Mouse (Mus musculus) ovary, postnatal 36 days (tissue): Measurements from ENCODE around the gene Dock9.

Experiments
- DNase-seq: peaks from one replicate; pipeline ENCODE4 v3.0.0; 2022; ENCODE audit warnings: low spot score, mixed read lengths

Dock9 gene

GRCm38 (mm10) chr14:121797457-121798410, at the start of gene Dock9:
TSS of gene Dock9 (minus strand) at chr14:121797837.
- DNase-seq = peak; percentile 94

GRCm38 (mm10) chr14:121844486-121844885, 46.8 kb upstream of the Dock9 start:
- no peak for DNase-seq

GRCm38 (mm10) chr14:121840217-121840616, 42.6 kb upstream of the Dock9 start:
- DNase-seq = no peak

GRCm38 (mm10) chr14:121838161-121838560, 40.5 kb upstream of the Dock9 start:
- no peak for DNase-seq

- no peak for DNase-seq
These were observed 35.4 kb upstream of the Dock9 start for GRCm38 (mm10) chr14:121833001-121833520.

GRCm38 (mm10) chr14:121829816-121830442, 32.3 kb upstream of the Dock9 start:
- DNase-seq = no peak

- no peak for DNase-seq
These were observed 29.5 kb upstream of the Dock9 start for GRCm38 (mm10) chr14:121827091-121827490.

- no peak for DNase-seq
These were observed 28.1 kb upstream of the Dock9 start for GRCm38 (mm10) chr14:121825521-121826445.

GRCm38 (mm10) chr14:121824322-121825103, 26.9 kb upstream of the Dock9 start:
- peak; percentile 56 for DNase-seq

- DNase-seq = no peak
These were observed 25.4 kb upstream of the Dock9 start for GRCm38 (mm10) chr14:121822997-121823396.

GRCm38 (mm10) chr14:121822506-121822905, 24.9 kb upstream of the Dock9 start:
- no peak for DNase-seq

- DNase-seq = no peak
These were observed 9.2 kb upstream of the Dock9 start for GRCm38 (mm10) chr14:121806791-121807190.

- no peak for DNase-seq
These were observed 8.7 kb upstream of the Dock9 start for GRCm38 (mm10) chr14:121806316-121806715.

- no peak for DNase-seq
These were observed 6.8 kb upstream of the Dock9 start for GRCm38 (mm10) chr14:121804461-121804860.

GRCm38 (mm10) chr14:121800962-121801361, 3.3 kb upstream of the Dock9 start:
- peak; percentile 32 for DNase-seq

- DNase-seq = no peak
These were observed 1.5 kb upstream of the Dock9 start for GRCm38 (mm10) chr14:121799112-121799511.

GRCm38 (mm10) chr14:121798411-121798799, 768 bp upstream of the Dock9 start:
- DNase-seq = peak; percentile 89

GRCm38 (mm10) chr14:121796571-121797456, 823 bp downstream of the Dock9 start:
- DNase-seq = peak; percentile 36

- DNase-seq = no peak
These were observed 2.1 kb downstream of the Dock9 start for GRCm38 (mm10) chr14:121795536-121795935.

- no peak for DNase-seq
These were observed 4.0 kb downstream of the Dock9 start for GRCm38 (mm10) chr14:121793639-121794038.
